Mouse (Mus musculus) cerebellum, adult 9-10 months (tissue): Measurements from ENCODE around the gene Creb1.

Experiments used
- DNase-seq: peaks from one replicate; pipeline ENCODE4 v3.0.0; 2022

The Creb1 gene

GRCm38 (mm10) chr1:64532589-64533470 is at the start of gene Creb1:
Gene Creb1 (plus strand): TSS chr1:64532645.
- DNase-seq: peak; percentile 98

GRCm38 (mm10) chr1:64488521-64489029 is 43.9 kb upstream of the Creb1 start:
- DNase-seq: no peak

GRCm38 (mm10) chr1:64496803-64497202 is 35.6 kb upstream of the Creb1 start:
- DNase-seq: no peak

GRCm38 (mm10) chr1:64501382-64502140 is 30.9 kb upstream of the Creb1 start:
- DNase-seq: no peak

- DNase-seq: no peak
Observed at GRCm38 (mm10) chr1:64508479-64509096, 23.9 kb upstream of the Creb1 start.

- no peak for DNase-seq
Observed at GRCm38 (mm10) chr1:64509678-64510077, 22.8 kb upstream of the Creb1 start.

- DNase-seq: no peak
Observed at GRCm38 (mm10) chr1:64514184-64514583, 18.3 kb upstream of the Creb1 start.

- DNase-seq: no peak
Observed at GRCm38 (mm10) chr1:64516593-64516992, 15.9 kb upstream of the Creb1 start.

- no peak for DNase-seq
Observed at GRCm38 (mm10) chr1:64518480-64518879, 14.0 kb upstream of the Creb1 start.

- DNase-seq: no peak
Observed at GRCm38 (mm10) chr1:64519345-64519744, 13.1 kb upstream of the Creb1 start.

- DNase-seq: no peak
Observed at GRCm38 (mm10) chr1:64519901-64520300, 12.5 kb upstream of the Creb1 start.

GRCm38 (mm10) chr1:64521734-64522133 is 10.7 kb upstream of the Creb1 start:
- no peak for DNase-seq

GRCm38 (mm10) chr1:64522637-64523036 is 9.8 kb upstream of the Creb1 start:
- no peak for DNase-seq

- no peak for DNase-seq
Observed at GRCm38 (mm10) chr1:64523117-64523516, 9.3 kb upstream of the Creb1 start.

GRCm38 (mm10) chr1:64524661-64525060 is 7.8 kb upstream of the Creb1 start:
- no peak for DNase-seq

GRCm38 (mm10) chr1:64527626-64528025 is 4.8 kb upstream of the Creb1 start:
- no peak for DNase-seq

GRCm38 (mm10) chr1:64529781-64530315 is 2.6 kb upstream of the Creb1 start:
- DNase-seq: no peak

- peak; percentile 33 for DNase-seq
Observed at GRCm38 (mm10) chr1:64531548-64531947, 897 bp upstream of the Creb1 start.

- no peak for DNase-seq
Observed at GRCm38 (mm10) chr1:64532067-64532523, 350 bp upstream of the Creb1 start.

GRCm38 (mm10) chr1:64533471-64534443 is 1.3 kb downstream of the Creb1 start:
- peak; percentile 60 for DNase-seq

- no peak for DNase-seq
Observed at GRCm38 (mm10) chr1:64538837-64539367, 6.5 kb downstream of the Creb1 start.
